Mouse (Mus musculus): ENCODE results near the gene Gfer. TPM values are rescaled to one million over a fixed set of nuclear protein-coding genes. Genes with fewer than 3 reads are reported as not detected.

Gene Gfer
- total and polyA plus RNA-seq, 3 experiments, result 15.7 to 149 (median 34.1) TPM

DNA sequence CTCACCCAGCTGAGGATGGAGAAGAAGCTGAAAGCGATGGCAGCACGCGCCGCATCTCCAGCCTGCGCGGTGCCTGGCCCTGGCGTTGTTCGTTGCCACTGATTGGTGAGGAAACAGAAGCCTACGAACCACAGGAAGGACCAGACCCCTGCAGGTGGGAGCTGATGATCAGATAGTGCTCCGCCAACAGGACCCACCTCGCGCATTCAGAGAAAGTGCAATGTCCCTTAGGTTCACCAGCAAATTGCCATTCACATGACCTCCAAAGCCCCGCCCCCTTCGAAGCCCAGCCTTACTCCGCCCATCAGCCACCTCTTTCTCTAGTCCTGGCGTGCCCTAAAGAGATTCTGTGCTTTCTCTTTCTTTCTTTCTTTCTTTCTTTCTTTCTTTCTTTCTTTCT is 9.4 kb downstream of the Gfer start:
- no peak for DNase-seq (ENCODE audit: low spot score)
- H3K36me3 ChIP-seq (replicated peaks), result peaks cover 10% of the 10 kb centered on the region
- H3K4me1 ChIP-seq (ENCODE audit: insufficient read depth, low read depth, low read length), result peaks cover 36% of the 10 kb centered on the region
- ATAC-seq (ENCODE audit: extremely low read depth, insufficient number of reproducible peaks, low FRiP score, poor library complexity, severe bottlenecking), result no peak
- no peaks in the 10 kb centered on the region for H3K9me3 ChIP-seq (replicated peaks)
- TF ChIP-seq TAL1 (conservative IDR thresholded peaks at IDR 0.05; ENCODE audit: low read depth, low read length) (no peak), CTCF (IDR thresholded peaks at IDR 0.05; ENCODE audit: low read depth, low read length) (no peak), POLR2AphosphoS5 (IDR thresholded peaks at IDR 0.05; ENCODE audit: insufficient replicate concordance, low read depth, low read length) (no peak), GATA1 (IDR thresholded peaks at IDR 0.05; ENCODE audit: borderline replicate concordance, low read length) (no peak), GATA2 (IDR thresholded peaks at IDR 0.05; ENCODE audit: borderline replicate concordance, low read depth, low read length) (no peak)
- peaks cover 30% of the 10 kb centered on the region for H3K27me3 ChIP-seq (ENCODE audit: insufficient read depth, low read length)
- peak overlapping the region; percentile 28; the same call in 1 of the 2 replicates for H3K4me3 ChIP-seq (ENCODE audit: low read depth, low read length)

DNA sequence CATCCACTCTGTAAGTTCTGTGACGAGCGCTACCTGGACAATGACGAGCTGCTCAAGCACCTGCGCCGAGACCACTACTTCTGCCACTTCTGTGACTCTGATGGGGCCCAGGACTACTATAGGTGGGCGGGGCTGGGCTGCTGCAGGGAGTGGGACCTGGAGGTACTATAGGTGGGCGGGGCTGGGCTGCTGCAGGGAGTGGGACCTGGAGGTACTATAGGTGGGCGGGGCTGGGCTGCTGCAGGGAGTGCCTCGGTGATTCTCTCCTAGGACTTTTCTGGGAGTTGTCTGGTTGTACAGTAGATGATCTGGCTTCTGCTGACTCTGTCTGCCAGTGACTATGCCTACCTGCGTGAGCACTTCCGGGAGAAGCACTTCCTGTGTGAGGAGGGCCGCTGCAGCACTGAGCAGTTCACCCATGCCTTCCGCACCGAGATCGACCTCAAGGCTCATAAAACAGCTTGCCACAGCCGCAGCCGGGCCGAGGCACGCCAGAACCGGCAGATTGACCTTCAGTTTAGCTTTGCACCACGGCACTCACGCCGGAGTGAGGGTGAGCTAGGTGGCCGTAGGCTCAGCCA is 18.4 kb downstream of the Gfer start:
- DNase-seq (ENCODE audit: low spot score) (no peak), ATAC-seq (ENCODE audit: extremely low read depth, insufficient number of reproducible peaks, low FRiP score, poor library complexity, severe bottlenecking) (no peak)
- Histone ChIP-seq H3K4me1 (ENCODE audit: insufficient read depth, low read depth, low read length) (peaks cover 45% of the 10 kb centered on the region), H3K27me3 (ENCODE audit: insufficient read depth, low read length) (no peaks in the 10 kb centered on the region), H3K9me3 (replicated peaks) (no peaks in the 10 kb centered on the region), H3K36me3 (replicated peaks) (peaks cover 94% of the 10 kb centered on the region), H3K4me3 (ENCODE audit: low read depth, low read length) (no peak overlapping the region; the same call in 1 of the 2 replicates)
- TF ChIP-seq CTCF (IDR thresholded peaks at IDR 0.05; ENCODE audit: low read depth, low read length) (no peak), POLR2AphosphoS5 (IDR thresholded peaks at IDR 0.05; ENCODE audit: insufficient replicate concordance, low read depth, low read length) (no peak), GATA2 (IDR thresholded peaks at IDR 0.05; ENCODE audit: borderline replicate concordance, low read depth, low read length) (no peak), GATA1 (IDR thresholded peaks at IDR 0.05; ENCODE audit: borderline replicate concordance, low read length) (no peak), TAL1 (conservative IDR thresholded peaks at IDR 0.05; ENCODE audit: low read depth, low read length) (no peak)

DNA sequence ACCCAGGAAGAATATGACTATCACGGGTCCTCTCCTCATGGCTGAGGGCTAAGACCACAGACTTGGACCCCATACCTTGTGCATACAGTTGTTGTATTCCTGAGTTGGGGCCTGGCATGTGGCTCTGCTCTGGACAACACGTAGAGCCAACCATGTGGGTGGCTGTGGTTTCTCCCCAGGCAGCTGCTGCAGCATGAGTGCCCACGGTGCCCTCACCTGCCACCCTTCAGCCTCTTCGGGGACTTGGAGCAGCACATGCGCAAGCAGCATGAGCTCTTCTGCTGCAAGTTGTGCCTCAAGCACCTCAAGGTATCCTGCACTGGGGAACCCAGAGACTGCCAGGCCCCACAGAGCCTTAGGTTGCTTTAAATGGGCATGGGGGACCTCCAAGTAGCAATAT is 19.1 kb downstream of the Gfer start:
- Histone ChIP-seq H3K27me3 (ENCODE audit: insufficient read depth, low read length) (no peaks in the 10 kb centered on the region), H3K4me1 (ENCODE audit: insufficient read depth, low read depth, low read length) (peaks cover 51% of the 10 kb centered on the region), H3K36me3 (replicated peaks) (peaks cover 94% of the 10 kb centered on the region), H3K9me3 (replicated peaks) (no peaks in the 10 kb centered on the region), H3K4me3 (ENCODE audit: low read depth, low read length) (no peak overlapping the region)
- TF ChIP-seq POLR2AphosphoS5 (IDR thresholded peaks at IDR 0.05; ENCODE audit: insufficient replicate concordance, low read depth, low read length) (no peak), TAL1 (conservative IDR thresholded peaks at IDR 0.05; ENCODE audit: low read depth, low read length) (no peak), GATA1 (IDR thresholded peaks at IDR 0.05; ENCODE audit: borderline replicate concordance, low read length) (no peak), CTCF (IDR thresholded peaks at IDR 0.05; ENCODE audit: low read depth, low read length) (no peak)
- no peak for DNase-seq (ENCODE audit: low spot score)
- ATAC-seq (ENCODE audit: extremely low read depth, insufficient number of reproducible peaks, low FRiP score, poor library complexity, severe bottlenecking), result no peak

DNA sequence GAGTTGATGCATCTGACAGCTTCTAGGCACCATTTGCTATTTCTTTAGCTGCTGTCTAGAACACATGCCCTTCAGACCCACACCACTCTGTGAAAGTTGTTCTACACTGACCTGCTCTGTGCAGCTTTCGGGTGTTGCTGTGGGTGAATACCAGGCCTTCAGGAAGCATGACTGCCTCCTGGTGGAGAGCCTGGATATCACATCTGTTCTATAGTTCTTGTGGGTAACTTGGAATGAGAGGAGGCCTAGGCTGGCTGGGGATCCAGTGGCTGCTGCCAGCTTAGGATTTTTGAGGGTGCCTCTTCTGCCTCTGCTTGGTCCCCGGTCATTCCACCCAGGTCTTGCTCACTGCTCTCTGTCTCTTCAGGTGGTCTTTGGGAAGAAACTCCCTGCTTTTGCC is 19.8 kb downstream of the Gfer start:
- no peak for TF ChIP-seq TAL1 (conservative IDR thresholded peaks at IDR 0.05; ENCODE audit: low read depth, low read length)
- TF ChIP-seq GATA1 (IDR thresholded peaks at IDR 0.05; ENCODE audit: borderline replicate concordance, low read length), result no peak
- peak; percentile 48; the same call in 1 of the 2 replicates for TF ChIP-seq CTCF (IDR thresholded peaks at IDR 0.05; ENCODE audit: low read depth, low read length)
- TF ChIP-seq POLR2AphosphoS5 (IDR thresholded peaks at IDR 0.05; ENCODE audit: insufficient replicate concordance, low read depth, low read length), result no peak
- peaks cover 92% of the 10 kb centered on the region for H3K36me3 ChIP-seq (replicated peaks)
- H3K4me3 ChIP-seq (ENCODE audit: low read depth, low read length), result no peak overlapping the region
- H3K9me3 ChIP-seq (replicated peaks), result no peaks in the 10 kb centered on the region
- peak; percentile 73 for DNase-seq (ENCODE audit: low spot score)
- H3K4me1 ChIP-seq (ENCODE audit: insufficient read depth, low read depth, low read length), result peaks cover 58% of the 10 kb centered on the region
- no peaks in the 10 kb centered on the region for H3K27me3 ChIP-seq (ENCODE audit: insufficient read depth, low read length)
- ATAC-seq (ENCODE audit: extremely low read depth, insufficient number of reproducible peaks, low FRiP score, poor library complexity, severe bottlenecking), result no peak; the same call in 1 of the 2 replicates

DNA sequence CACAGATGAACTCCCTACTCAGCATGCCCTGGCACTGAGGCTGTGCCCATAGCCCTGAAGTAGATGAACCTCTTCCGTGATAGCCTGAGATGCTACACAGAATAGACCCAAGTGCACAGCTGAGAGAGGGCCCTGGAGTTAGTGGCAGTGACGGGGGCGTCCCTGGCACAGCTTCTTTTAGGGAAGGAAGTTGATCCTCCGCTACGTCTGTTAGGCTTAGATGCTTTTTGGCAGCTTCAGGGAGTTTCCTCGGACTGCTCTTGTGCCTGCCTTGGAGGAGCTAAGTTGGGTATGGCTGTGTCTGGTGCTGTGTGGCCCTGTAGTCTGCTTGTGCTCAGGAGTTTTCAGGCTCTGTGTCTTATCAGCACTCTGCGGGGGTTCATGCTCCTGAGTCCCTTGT is 21.7 kb downstream of the Gfer start:
- no peak for ATAC-seq (ENCODE audit: extremely low read depth, insufficient number of reproducible peaks, low FRiP score, poor library complexity, severe bottlenecking)

DNA sequence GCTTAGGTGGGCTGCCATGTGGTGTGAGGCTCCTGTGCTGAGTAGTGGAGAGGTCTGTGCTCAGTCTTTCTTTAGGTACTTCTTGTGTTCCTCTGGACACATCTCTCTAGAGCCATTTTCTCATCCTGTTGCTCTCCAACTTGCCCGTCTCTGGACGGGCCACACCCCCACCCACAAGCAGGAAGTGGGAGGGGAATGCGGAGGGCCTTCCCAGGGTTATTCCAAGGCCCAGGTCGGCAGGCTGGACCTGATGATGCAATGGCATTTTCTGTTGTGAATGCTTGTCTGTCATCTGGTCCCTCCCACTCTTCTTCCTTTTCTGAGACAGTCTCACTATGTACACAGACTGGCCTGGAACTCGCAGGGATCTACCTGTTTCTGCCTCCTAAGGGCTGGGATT is 23.8 kb downstream of the Gfer start:
- H3K36me3 ChIP-seq (replicated peaks), result peaks cover 55% of the 10 kb centered on the region

More for the DNA sequence above, 21.7 kb downstream of the Gfer start:
- H3K27me3 ChIP-seq (ENCODE audit: insufficient read depth, low read length), result no peaks in the 10 kb centered on the region
- DNase-seq (ENCODE audit: low spot score), result no peak
- peaks cover 67% of the 10 kb centered on the region for H3K4me1 ChIP-seq (ENCODE audit: insufficient read depth, low read depth, low read length)
- no peaks in the 10 kb centered on the region for H3K9me3 ChIP-seq (replicated peaks)
- no peak overlapping the region for H3K4me3 ChIP-seq (ENCODE audit: low read depth, low read length)
- peaks cover 77% of the 10 kb centered on the region for H3K36me3 ChIP-seq (replicated peaks)
- no peak for TF ChIP-seq CTCF (IDR thresholded peaks at IDR 0.05; ENCODE audit: low read depth, low read length)
- TF ChIP-seq GATA1 (IDR thresholded peaks at IDR 0.05; ENCODE audit: borderline replicate concordance, low read length), result no peak
- no peak for TF ChIP-seq POLR2AphosphoS5 (IDR thresholded peaks at IDR 0.05; ENCODE audit: insufficient replicate concordance, low read depth, low read length)
- no peak for TF ChIP-seq GATA2 (IDR thresholded peaks at IDR 0.05; ENCODE audit: borderline replicate concordance, low read depth, low read length)
- TF ChIP-seq TAL1 (conservative IDR thresholded peaks at IDR 0.05; ENCODE audit: low read depth, low read length), result no peak

More for the DNA sequence above, 23.8 kb downstream of the Gfer start:
- Histone ChIP-seq H3K27me3 (ENCODE audit: insufficient read depth, low read length) (no peaks in the 10 kb centered on the region), H3K9me3 (replicated peaks) (no peaks in the 10 kb centered on the region), H3K4me1 (ENCODE audit: insufficient read depth, low read depth, low read length) (peaks cover 75% of the 10 kb centered on the region), H3K4me3 (ENCODE audit: low read depth, low read length) (peak overlapping the region; percentile 11; the same call in 1 of the 2 replicates)
- TF ChIP-seq POLR2AphosphoS5 (IDR thresholded peaks at IDR 0.05; ENCODE audit: insufficient replicate concordance, low read depth, low read length) (no peak), GATA2 (IDR thresholded peaks at IDR 0.05; ENCODE audit: borderline replicate concordance, low read depth, low read length) (no peak), GATA1 (IDR thresholded peaks at IDR 0.05; ENCODE audit: borderline replicate concordance, low read length) (no peak), CTCF (IDR thresholded peaks at IDR 0.05; ENCODE audit: low read depth, low read length) (no peak), TAL1 (conservative IDR thresholded peaks at IDR 0.05; ENCODE audit: low read depth, low read length) (no peak)
- no peak for ATAC-seq (ENCODE audit: extremely low read depth, insufficient number of reproducible peaks, low FRiP score, poor library complexity, severe bottlenecking)
- DNase-seq (ENCODE audit: low spot score), result no peak
